Mouse (Mus musculus) lung, postnatal 0 days (tissue): ENCODE results near the gene Gnb1l. TPM values are rescaled to one million over a fixed set of nuclear protein-coding genes. Genes with fewer than 3 reads are reported as not detected.
A peak's percentile ranks its signal among the peaks of the same experiment; 100 is the strongest.

ENCODE experiments used
- ATAC-seq: fragments of 200-750 bp; cut with Nextera tagmentation; 2 replicates; pipeline ENCODE4 v1.8.0; 2017; ENCODE audit warnings: moderate library complexity
- DNase-seq: peaks from one replicate; pipeline ENCODE4 v3.0.0-alpha.2; 2016; ENCODE audit warnings: low spot score
- H3K27ac ChIP-seq: fragments of 300-500 bp; sonication (generic); 2 replicates; pipeline ENCODE4 v1.5.1; 2014; ENCODE audit warnings: antibody characterized with exemption, mild to moderate bottlenecking, low read length, mixed read lengths
- H3K27me3 ChIP-seq: fragments of 300-500 bp; sonication (generic); replicated peaks from 2 replicates; pipeline ENCODE4 v1.6.1; 2014; ENCODE audit warnings: low read length, mixed read lengths; ENCODE audit not compliant: insufficient read depth
- H3K36me3 ChIP-seq: fragments of 300-500 bp; sonication (generic); 2 replicates; pipeline ENCODE4 v1.6.1; 2014; ENCODE audit warnings: low read length, mixed read lengths; ENCODE audit not compliant: insufficient read depth
- H3K4me1 ChIP-seq: fragments of 300-500 bp; sonication (generic); 2 replicates; pipeline ENCODE4 v1.6.1; 2014; ENCODE audit warnings: antibody characterized with exemption, low read depth, low read length, mixed read lengths; ENCODE audit not compliant: insufficient read depth
- H3K4me2 ChIP-seq: fragments of 300-500 bp; sonication (generic); replicated peaks from 2 replicates; pipeline ENCODE4 v1.6.1; 2014; ENCODE audit warnings: low read depth, mild to moderate bottlenecking, low read length, moderate library complexity, mixed read lengths
- H3K4me3 ChIP-seq: fragments of 300-500 bp; sonication (generic); 2 replicates; pipeline ENCODE4 v1.5.1; 2014; ENCODE audit warnings: low read depth, low read length
- H3K9ac ChIP-seq: fragments of 300-500 bp; sonication (generic); replicated peaks from 2 replicates; pipeline ENCODE4 v1.6.1; 2014; ENCODE audit warnings: low read depth, mild to moderate bottlenecking
- H3K9me3 ChIP-seq: fragments of 300-500 bp; sonication (generic); 2 replicates; pipeline ENCODE4 v1.6.1; 2016; ENCODE audit warnings: low read length, mixed read lengths
- CTCF ChIP-seq: IDR thresholded peaks from 2 replicates; pipeline ENCODE4 v1.5.1; 2016; ENCODE audit warnings: antibody characterized with exemption, mild to moderate bottlenecking
- EP300 ChIP-seq: IDR thresholded peaks from 2 replicates; pipeline ENCODE4 v1.6.1; 2016; ENCODE audit warnings: antibody characterized with exemption, mild to moderate bottlenecking, control low read depth
- WGBS: fragments of 180-500 bp; shearing (Covaris S2); extraction: QIAGEN DNeasy Blood & Tissue Kit; methylation state at CpG from one replicate; pipeline ENCODE4 v1.1.7; 2014; 5-methylcytosine and 5-hydroxymethylcytosine counted together
- polyA plus RNA-seq: library from polyadenylated mRNA; unstranded; fragments of >200 nt; fragmentation: Nextera tagmentation; extraction: Ambion mirVana; gene quantifications from 2 replicates; pipeline ENCODE4 v1.2.1, GENCODE M21; 2015

Gnb1l gene
- polyA plus RNA-seq, 1 experiment from 2014 or later, result 8.4 TPM

DNA sequence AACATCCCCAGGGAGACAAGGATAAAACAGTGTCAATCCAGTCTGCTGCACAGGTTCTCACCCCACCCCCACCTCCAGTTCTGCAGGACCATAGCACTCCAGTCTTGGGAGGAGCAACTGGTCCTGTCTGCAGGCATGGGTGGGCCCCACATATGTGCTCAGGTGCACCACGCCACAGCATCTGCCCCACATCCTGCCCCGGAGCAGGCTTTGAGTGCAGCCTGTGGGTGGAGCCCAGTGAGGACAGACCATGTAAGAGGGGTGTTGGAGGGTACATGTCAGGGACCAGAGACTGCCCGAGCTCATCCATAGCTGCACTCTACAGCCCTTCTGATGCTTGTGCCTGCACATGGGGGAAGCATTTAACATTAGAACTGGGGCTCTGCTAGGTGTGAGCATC is 57.9 kb downstream of the Gnb1l start:
- TF ChIP-seq CTCF, result no peak
- H3K9ac ChIP-seq, result no peak overlapping the region
- no peaks in the 10 kb centered on the region for H3K27me3 ChIP-seq
- no peaks in the 10 kb centered on the region for H3K4me1 ChIP-seq
- ATAC-seq, result no peak
- H3K4me3 ChIP-seq, result no peak overlapping the region
- H3K9me3 ChIP-seq, result no peaks in the 10 kb centered on the region
- DNase-seq, result no peak
- no peaks in the 10 kb centered on the region for H3K36me3 ChIP-seq
- 48% methylated on average over 3 of the region's 3 CpGs for WGBS
- H3K27ac ChIP-seq, result no peak overlapping the region
- no peak overlapping the region for H3K4me2 ChIP-seq

DNA sequence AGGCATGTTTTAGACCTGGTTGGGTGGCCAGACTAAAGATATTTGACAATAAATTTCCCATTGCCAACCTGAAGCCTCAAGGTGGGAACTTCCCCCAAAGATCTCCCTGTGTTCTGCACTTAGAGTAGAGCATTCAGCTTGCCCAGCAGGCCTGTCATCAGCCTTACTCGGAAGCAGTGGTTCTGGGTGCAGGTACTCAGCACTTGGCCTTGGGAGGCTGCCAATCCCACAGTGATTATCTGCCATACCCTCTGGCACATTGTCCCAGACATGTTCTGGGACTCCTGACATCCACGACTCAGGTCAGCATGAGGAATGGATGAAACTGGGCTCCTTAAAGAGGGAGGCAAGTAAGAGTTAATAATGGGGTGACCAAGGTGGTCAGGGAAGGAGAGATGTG is 66.0 kb downstream of the Gnb1l start:
- Histone ChIP-seq H3K27me3 (no peaks in the 10 kb centered on the region), H3K27ac (no peak overlapping the region), H3K4me2 (no peak overlapping the region), H3K4me3 (no peak overlapping the region), H3K36me3 (no peaks in the 10 kb centered on the region), H3K4me1 (no peaks in the 10 kb centered on the region), H3K9ac (no peak overlapping the region), H3K9me3 (no peaks in the 10 kb centered on the region)
- TF ChIP-seq CTCF, result no peak
- TF ChIP-seq EP300, result no peak
- no peak for ATAC-seq
- WGBS, result 62% methylated on average over 2 of the region's 2 CpGs
- no peak for DNase-seq

- TF ChIP-seq EP300, result no peak
- TF ChIP-seq CTCF, result no peak
- no peaks in the 10 kb centered on the region for H3K4me1 ChIP-seq
- 72% methylated on average over 7 of the region's 7 CpGs for WGBS
Measured at GRCm38 (mm10) chr16:18568599-18568998, 70.1 kb downstream of the Gnb1l start.

DNA sequence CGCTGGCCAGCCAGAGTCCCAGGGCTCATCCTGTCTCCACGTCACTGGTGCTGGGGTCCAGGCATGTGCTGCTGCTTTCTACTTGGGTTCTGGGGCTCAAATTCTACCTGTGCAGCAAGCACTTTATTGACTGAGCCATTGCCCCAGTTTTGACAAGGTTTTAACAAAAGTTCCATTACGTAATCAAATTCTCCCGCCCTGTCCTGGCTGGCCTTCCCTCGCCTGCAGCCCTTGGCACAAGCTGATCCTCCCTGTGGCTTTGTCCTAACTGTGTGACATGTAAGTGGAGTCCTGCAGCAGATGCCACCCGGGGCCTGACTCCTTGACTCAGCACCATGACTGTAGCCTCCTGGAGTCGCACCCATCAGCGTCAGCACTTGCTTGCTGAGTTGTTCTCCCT is 75.7 kb downstream of the Gnb1l start:
- DNase-seq, result peak; percentile 11
- Histone ChIP-seq H3K9me3 (no peaks in the 10 kb centered on the region), H3K9ac (no peak overlapping the region), H3K4me3 (no peak overlapping the region), H3K4me2 (no peak overlapping the region), H3K4me1 (no peaks in the 10 kb centered on the region), H3K27me3 (no peaks in the 10 kb centered on the region), H3K27ac (no peak overlapping the region), H3K36me3 (no peaks in the 10 kb centered on the region)
- 51% methylated on average over 8 of the region's 8 CpGs for WGBS
- TF ChIP-seq CTCF, result no peak
- TF ChIP-seq EP300, result no peak
- ATAC-seq, result no peak

More at GRCm38 (mm10) chr16:18568599-18568998, 70.1 kb downstream of the Gnb1l start:
- no peaks in the 10 kb centered on the region for H3K27me3 ChIP-seq
- no peak overlapping the region for H3K4me3 ChIP-seq
- no peak overlapping the region for H3K27ac ChIP-seq
- no peaks in the 10 kb centered on the region for H3K9me3 ChIP-seq
- H3K9ac ChIP-seq, result no peak overlapping the region
- H3K36me3 ChIP-seq, result no peaks in the 10 kb centered on the region
- no peak overlapping the region for H3K4me2 ChIP-seq
- DNase-seq, result no peak
- ATAC-seq, result no peak

GRCm38 (mm10) chr16:18577071-18577470 is 78.6 kb downstream of the Gnb1l start:
- no peak for DNase-seq
- Histone ChIP-seq H3K27ac (no peak overlapping the region), H3K4me3 (no peak overlapping the region), H3K9ac (no peak overlapping the region), H3K36me3 (no peaks in the 10 kb centered on the region), H3K27me3 (peaks cover 22% of the 10 kb centered on the region), H3K4me2 (no peak overlapping the region), H3K9me3 (no peaks in the 10 kb centered on the region), H3K4me1 (peaks cover 10% of the 10 kb centered on the region; the same call in 1 of the 2 replicates)
- 46% methylated on average over 3 of the region's 3 CpGs for WGBS
- ATAC-seq, result no peak
- TF ChIP-seq CTCF, result no peak
- no peak for TF ChIP-seq EP300

DNA sequence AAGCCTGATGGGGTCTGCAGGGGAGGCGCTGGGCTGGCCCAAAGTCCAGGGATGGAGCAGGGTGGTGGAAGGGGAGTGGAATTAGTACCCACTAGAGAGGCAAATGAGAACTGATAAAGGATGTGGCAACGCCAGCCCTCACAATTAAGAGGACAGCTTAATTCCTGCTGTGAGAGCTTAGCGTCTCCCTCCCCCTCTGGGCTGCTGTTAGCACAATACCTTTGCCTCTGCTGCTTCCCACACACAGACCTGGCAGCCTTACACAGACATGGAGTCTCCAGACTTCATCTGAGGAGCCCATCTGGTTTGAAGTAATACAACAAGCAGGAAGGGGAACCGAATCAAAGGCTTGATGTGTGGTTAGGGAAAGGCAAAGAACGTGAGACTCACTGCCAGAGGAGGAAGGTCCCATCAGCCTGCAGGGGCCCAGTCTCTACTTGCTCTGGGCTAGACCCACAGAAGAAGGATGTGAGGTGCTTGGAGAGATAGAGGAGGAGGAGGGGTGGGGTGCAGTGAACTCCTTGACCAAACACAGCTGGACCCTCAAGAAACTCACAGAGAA is 79.2 kb downstream of the Gnb1l start:
- ATAC-seq (no peak), DNase-seq (no peak)
- TF ChIP-seq CTCF, result no peak
- Histone ChIP-seq H3K4me1 (peaks cover 10% of the 10 kb centered on the region; the same call in 1 of the 2 replicates), H3K27ac (no peak overlapping the region), H3K4me2 (no peak overlapping the region), H3K9me3 (no peaks in the 10 kb centered on the region), H3K9ac (no peak overlapping the region), H3K36me3 (no peaks in the 10 kb centered on the region), H3K4me3 (no peak overlapping the region), H3K27me3 (peaks cover 28% of the 10 kb centered on the region)
- WGBS, result 41% methylated on average over 5 of the region's 5 CpGs

- DNase-seq, result peak; percentile 12
- Histone ChIP-seq H3K4me3 (no peak overlapping the region), H3K4me2 (no peak overlapping the region), H3K36me3 (no peaks in the 10 kb centered on the region), H3K9ac (no peak overlapping the region), H3K27me3 (peaks cover 54% of the 10 kb centered on the region), H3K27ac (no peak overlapping the region), H3K9me3 (no peaks in the 10 kb centered on the region), H3K4me1 (peaks cover 10% of the 10 kb centered on the region; the same call in 1 of the 2 replicates)
- WGBS, result 28% methylated on average over 2 of the region's 2 CpGs
- no peak for ATAC-seq
- TF ChIP-seq CTCF (peak; percentile 48), EP300 (no peak)
Measured at GRCm38 (mm10) chr16:18580389-18580788, 81.9 kb downstream of the Gnb1l start.
